Mouse (Mus musculus) heart, embryonic 16.5 days (tissue): ENCODE results near the gene Mtmr11. TPM values are rescaled to one million over a fixed set of nuclear protein-coding genes. Genes with fewer than 3 reads are reported as not detected.

Source experiments
- ATAC-seq: fragments of 200-750 bp; cut with Nextera tagmentation; replicated peaks from 2 replicates; pipeline ENCODE4 v1.8.0; 2017; ENCODE audit warnings: moderate number of reproducible peaks; ENCODE audit not compliant: insufficient read depth, low FRiP score; ENCODE audit errors: extremely low read depth
- H3K27ac ChIP-seq: fragments of 300-500 bp; sonication (generic); 2 replicates; pipeline ENCODE4 v1.5.1; 2014; ENCODE audit warnings: mild to moderate bottlenecking, low read length, control low read depth, moderate library complexity
- H3K27me3 ChIP-seq: fragments of 300-500 bp; sonication (generic); 2 replicates; pipeline ENCODE4 v1.6.1; 2014; ENCODE audit warnings: low read length, mixed read lengths; ENCODE audit not compliant: control insufficient read depth, insufficient read depth
- H3K36me3 ChIP-seq: fragments of 300-500 bp; sonication (generic); 2 replicates; pipeline ENCODE4 v1.6.1; 2014; ENCODE audit not compliant: control insufficient read depth, insufficient read depth
- H3K4me1 ChIP-seq: fragments of 300-500 bp; sonication (generic); 2 replicates; pipeline ENCODE4 v1.6.1; 2014; ENCODE audit warnings: low read length, mixed read lengths; ENCODE audit not compliant: control insufficient read depth, insufficient read depth
- H3K4me2 ChIP-seq: fragments of 300-500 bp; sonication (generic); 2 replicates; pipeline ENCODE4 v1.6.1; 2014; ENCODE audit warnings: low read depth, mild to moderate bottlenecking, control low read depth, low read length
- H3K4me3 ChIP-seq: fragments of 300-500 bp; sonication (generic); 2 replicates; pipeline ENCODE4 v1.5.1; 2014; ENCODE audit warnings: mild to moderate bottlenecking, control low read depth, low read length
- H3K9ac ChIP-seq: fragments of 300-500 bp; sonication (generic); 2 replicates; pipeline ENCODE4 v1.6.1; 2014; ENCODE audit warnings: low read length, control low read depth
- H3K9me3 ChIP-seq: fragments of 300-500 bp; sonication (generic); replicated peaks from 2 replicates; pipeline ENCODE4 v1.6.1; 2016; ENCODE audit warnings: low read length; ENCODE audit not compliant: control insufficient read depth
- WGBS: fragments of 180-500 bp; shearing (Covaris S2); extraction: QIAGEN DNeasy Blood & Tissue Kit; methylation state at CpG from one replicate; pipeline ENCODE4 v1.1.7; 2014; 5-methylcytosine and 5-hydroxymethylcytosine counted together
- polyA plus RNA-seq: library from polyadenylated mRNA; unstranded; fragments of >200 nt; fragmentation: Nextera tagmentation; extraction: Ambion mirVana; gene quantifications from 2 replicates; pipeline ENCODE4 v1.2.1, GENCODE M21; 2015

Mtmr11 gene
- polyA plus RNA-seq, 1 experiment from 2014 or later: 9.4 TPM

GRCm38 (mm10) chr3:96147950-96148349, 13.9 kb upstream of the Mtmr11 start:
- WGBS: 4% methylated on average over 5 of the region's 5 CpGs
- ATAC-seq: no peak
- no peak overlapping the region for H3K9ac ChIP-seq
- no peaks in the 10 kb centered on the region for H3K9me3 ChIP-seq
- no peaks in the 10 kb centered on the region for H3K27me3 ChIP-seq
- H3K36me3 ChIP-seq: peaks cover 40% of the 10 kb centered on the region
- H3K4me2 ChIP-seq: no peak overlapping the region
- H3K4me3 ChIP-seq: no peak overlapping the region
- no peak overlapping the region for H3K27ac ChIP-seq
- 0 out of 2 replicates have a peak, but pooled peaks cover 2% of the 10 kb centered on the region for H3K4me1 ChIP-seq

GRCm38 (mm10) chr3:96151836-96152235, 10.0 kb upstream of the Mtmr11 start:
- H3K4me3 ChIP-seq: no peak overlapping the region
- no peak overlapping the region for H3K9ac ChIP-seq
- no peaks in the 10 kb centered on the region for H3K27me3 ChIP-seq
- no peak overlapping the region for H3K27ac ChIP-seq
- 78% methylated on average over 7 of the region's 7 CpGs for WGBS
- ATAC-seq: no peak
- H3K9me3 ChIP-seq: no peaks in the 10 kb centered on the region
- peaks cover 50% of the 10 kb centered on the region for H3K36me3 ChIP-seq
- no peak overlapping the region for H3K4me2 ChIP-seq
- H3K4me1 ChIP-seq: 0 out of 2 replicates have a peak, but pooled peaks cover 2% of the 10 kb centered on the region

- no peak overlapping the region for H3K9ac ChIP-seq
- H3K4me2 ChIP-seq: no peak overlapping the region
- H3K4me1 ChIP-seq: 0 out of 2 replicates have a peak, but pooled peaks cover 2% of the 10 kb centered on the region
- H3K9me3 ChIP-seq: no peaks in the 10 kb centered on the region
- 92% methylated on average over 5 of the region's 5 CpGs for WGBS
- H3K36me3 ChIP-seq: peaks cover 53% of the 10 kb centered on the region
- no peaks in the 10 kb centered on the region for H3K27me3 ChIP-seq
- H3K4me3 ChIP-seq: no peak overlapping the region
- H3K27ac ChIP-seq: no peak overlapping the region
- ATAC-seq: no peak
Observed at GRCm38 (mm10) chr3:96152611-96153010, 9.2 kb upstream of the Mtmr11 start.

GRCm38 (mm10) chr3:96155501-96155900, 6.3 kb upstream of the Mtmr11 start:
- 85% methylated on average over 8 of the region's 8 CpGs for WGBS
- no peak overlapping the region for H3K27ac ChIP-seq
- no peak for ATAC-seq
- no peak overlapping the region for H3K4me2 ChIP-seq
- no peak overlapping the region for H3K4me3 ChIP-seq
- no peak overlapping the region for H3K9ac ChIP-seq
- no peaks in the 10 kb centered on the region for H3K9me3 ChIP-seq
- no peaks in the 10 kb centered on the region for H3K27me3 ChIP-seq
- H3K36me3 ChIP-seq: peaks cover 51% of the 10 kb centered on the region
- peaks cover 8% of the 10 kb centered on the region for H3K4me1 ChIP-seq

GRCm38 (mm10) chr3:96159820-96160219, 2.0 kb upstream of the Mtmr11 start:
- Histone ChIP-seq H3K36me3 (peaks cover 15% of the 10 kb centered on the region), H3K27me3 (no peaks in the 10 kb centered on the region; the same call in 1 of the 2 replicates), H3K9me3 (no peaks in the 10 kb centered on the region), H3K9ac (peak overlapping the region; percentile 69; the same call in 1 of the 2 replicates), H3K4me3 (no peak overlapping the region), H3K27ac (peak overlapping the region; percentile 72), H3K4me1 (peaks cover 20% of the 10 kb centered on the region), H3K4me2 (peak overlapping the region; percentile 93)
- WGBS: 63% methylated on average over 4 of the region's 4 CpGs
- ATAC-seq: no peak

- peak; percentile 85 for ATAC-seq
- Histone ChIP-seq H3K9ac (peak overlapping the region; percentile 69), H3K27ac (peak overlapping the region; percentile 72), H3K4me1 (peaks cover 20% of the 10 kb centered on the region), H3K27me3 (no peaks in the 10 kb centered on the region; the same call in 1 of the 2 replicates), H3K4me3 (peak overlapping the region; percentile 3; the same call in 1 of the 2 replicates), H3K4me2 (peak overlapping the region; percentile 93), H3K36me3 (peaks cover 10% of the 10 kb centered on the region), H3K9me3 (no peaks in the 10 kb centered on the region)
- 33% methylated on average over 4 of the region's 4 CpGs for WGBS
Observed at GRCm38 (mm10) chr3:96160222-96160802, 1.5 kb upstream of the Mtmr11 start.

- H3K4me2 ChIP-seq: peak overlapping the region; percentile 93
- peak; percentile 52 for ATAC-seq
- H3K36me3 ChIP-seq: peaks cover 5% of the 10 kb centered on the region; the same call in 1 of the 2 replicates
- WGBS: 2% methylated on average over 12 of the region's 12 CpGs
- peak overlapping the region; percentile 69 for H3K9ac ChIP-seq
- no peaks in the 10 kb centered on the region for H3K9me3 ChIP-seq
- H3K27me3 ChIP-seq: no peaks in the 10 kb centered on the region; the same call in 1 of the 2 replicates
- peaks cover 20% of the 10 kb centered on the region for H3K4me1 ChIP-seq
- peak overlapping the region; percentile 57 for H3K4me3 ChIP-seq
- peak overlapping the region; percentile 72 for H3K27ac ChIP-seq
Observed at GRCm38 (mm10) chr3:96160803-96161516, 844 bp upstream of the Mtmr11 start.

GRCm38 (mm10) chr3:96163040-96163439, 1.2 kb downstream of the Mtmr11 start:
- Histone ChIP-seq H3K36me3 (no peaks in the 10 kb centered on the region), H3K4me1 (peaks cover 20% of the 10 kb centered on the region), H3K9me3 (no peaks in the 10 kb centered on the region), H3K4me3 (no peak overlapping the region), H3K9ac (no peak overlapping the region), H3K4me2 (no peak overlapping the region), H3K27ac (no peak overlapping the region), H3K27me3 (no peaks in the 10 kb centered on the region; the same call in 1 of the 2 replicates)
- WGBS: 84% methylated on average over 6 of the region's 6 CpGs
- ATAC-seq: no peak
